Mouse (Mus musculus): ENCODE measurements around the gene Poln.

- TF ChIP-seq CTCF (IDR thresholded peaks at IDR 0.05; ENCODE audit: low read depth): no peak
- no peak for TF ChIP-seq EP300 (IDR thresholded peaks at IDR 0.05; ENCODE audit: low read depth)
Measured at GRCm38 (mm10) chr5:34218672-34219071, 49.4 kb upstream of the Poln start.

Measured in liver, postnatal 0 days (tissue).